ENCODE assay signal across 25 mouse cellular contexts in genomic region chr11:25124458-25124857, GRCm38 (mm10).
A peak's percentile ranks its signal among the peaks of the same experiment; 100 is the strongest.
DNase-seq lines count a peak whose midpoint lies in the region; ATAC-seq and TF ChIP-seq lines count a peak whose summit lies in the region.
"Had no signal": no experiment of that assay in that cellular context is flagged by ENCODE, and none has a peak within 500 bp of the region (broad histone marks: within the 10 kb centered on the region; RNA-seq: fewer than 3 reads in every experiment).

No protein-coding gene starts in this region.

- TF ChIP-seq EP300 in lung, postnatal 0 days (IDR thresholded peaks at IDR 0.05): no peak

- no peak for TF ChIP-seq CTCF in kidney, postnatal 0 days (IDR thresholded peaks at IDR 0.05; ENCODE audit: low read depth)
- no peak for TF ChIP-seq CTCF in lung, embryonic 14.5 days (IDR thresholded peaks at IDR 0.05; ENCODE audit: low read depth)
- TF ChIP-seq CTCF in lung, postnatal 0 days (IDR thresholded peaks at IDR 0.05): no peak

- 34% methylated on average over 2 of the region's 2 CpGs for WGBS in embryonic facial prominence, embryonic 14.5 days
- 69% methylated on average over 2 of the region's 2 CpGs for WGBS in embryonic facial prominence, embryonic 10.5 days
- 40% methylated on average over 2 of the region's 2 CpGs for WGBS in kidney, postnatal 0 days
- WGBS in lung, embryonic 14.5 days: 21% methylated on average over 2 of the region's 2 CpGs
- 31% methylated on average over 2 of the region's 2 CpGs for WGBS in lung, postnatal 0 days
- 60% methylated on average over 2 of the region's 2 CpGs for WGBS in forebrain, embryonic 13.5 days

- no peak for ATAC-seq in embryonic facial prominence, embryonic 14.5 days (ENCODE audit: low read depth)
- no peak for ATAC-seq in kidney, postnatal 0 days (replicated peaks; ENCODE audit: low FRiP score, low read depth)
- peak; percentile 62 for ATAC-seq in lung, embryonic 14.5 days (ENCODE audit: insufficient read depth)
- no peak for ATAC-seq in lung, postnatal 0 days
- ATAC-seq in forebrain, embryonic 13.5 days: no peak
- ATAC-seq: activated CD4-positive, CD25-positive, alpha-beta regulatory T cell, adult 4 months; forebrain, embryonic 15.5 days; inflammation-experienced regulatory T-cells, adult 6 months; liver, embryonic 12.5 days; liver, postnatal 0 days; midbrain, embryonic 13.5 days had no signal

- no peaks in the 10 kb centered on the region for H3K27me3 ChIP-seq in embryonic facial prominence, embryonic 14.5 days (replicated peaks; ENCODE audit: control insufficient read depth, insufficient read depth, low read length)
- H3K27me3 ChIP-seq in embryonic facial prominence, embryonic 10.5 days (replicated peaks; ENCODE audit: low read depth, poor library complexity, severe bottlenecking): no peaks in the 10 kb centered on the region
- H3K27me3 ChIP-seq in kidney, postnatal 0 days (ENCODE audit: insufficient read depth, low read length): no peaks in the 10 kb centered on the region
- H3K27me3 ChIP-seq in lung, embryonic 14.5 days (ENCODE audit: insufficient read depth, low read length): no peaks in the 10 kb centered on the region
- H3K27me3 ChIP-seq in lung, postnatal 0 days (replicated peaks; ENCODE audit: insufficient read depth, low read length): no peaks in the 10 kb centered on the region
- H3K27me3 ChIP-seq in forebrain, embryonic 13.5 days: no peaks in the 10 kb centered on the region
- H3K27me3 ChIP-seq: CH12.LX; forebrain, embryonic 15.5 days; heart, embryonic 12.5 days; hindbrain, embryonic 15.5 days; limb, embryonic 12.5 days; liver, embryonic 12.5 days; midbrain, embryonic 13.5 days; neural tube, embryonic 13.5 days had no signal

- H3K4me2 ChIP-seq in embryonic facial prominence, embryonic 14.5 days (ENCODE audit: low read depth, low read length): no peak overlapping the region
- H3K4me2 ChIP-seq in kidney, postnatal 0 days (ENCODE audit: low read length): no peak overlapping the region
- no peak overlapping the region for H3K4me2 ChIP-seq in lung, embryonic 14.5 days
- H3K4me2 ChIP-seq in lung, postnatal 0 days (replicated peaks; ENCODE audit: low read depth, low read length): no peak overlapping the region
- no peak overlapping the region for H3K4me2 ChIP-seq in forebrain, embryonic 13.5 days
- H3K4me2 ChIP-seq: forebrain, embryonic 15.5 days; heart, embryonic 12.5 days; hindbrain, embryonic 15.5 days; limb, embryonic 12.5 days; liver, embryonic 12.5 days; midbrain, embryonic 13.5 days; neural tube, embryonic 13.5 days had no signal

- H3K36me3 ChIP-seq in embryonic facial prominence, embryonic 14.5 days (ENCODE audit: control insufficient read depth, insufficient read depth, low read length): no peaks in the 10 kb centered on the region
- no peaks in the 10 kb centered on the region for H3K36me3 ChIP-seq in embryonic facial prominence, embryonic 10.5 days (replicated peaks)
- no peaks in the 10 kb centered on the region for H3K36me3 ChIP-seq in kidney, postnatal 0 days (ENCODE audit: insufficient read depth, low read length)
- no peaks in the 10 kb centered on the region for H3K36me3 ChIP-seq in lung, embryonic 14.5 days (ENCODE audit: insufficient read depth)
- no peaks in the 10 kb centered on the region for H3K36me3 ChIP-seq in lung, postnatal 0 days (ENCODE audit: insufficient read depth, low read length)
- H3K36me3 ChIP-seq in forebrain, embryonic 13.5 days (ENCODE audit: poor library complexity, severe bottlenecking): no peaks in the 10 kb centered on the region
- H3K36me3 ChIP-seq: forebrain, embryonic 15.5 days; heart, embryonic 12.5 days; hindbrain, embryonic 15.5 days; limb, embryonic 12.5 days; liver, embryonic 12.5 days; midbrain, embryonic 13.5 days; neural tube, embryonic 13.5 days had no signal

- H3K4me1 ChIP-seq in embryonic facial prominence, embryonic 14.5 days (ENCODE audit: control insufficient read depth, insufficient read depth, low read length): no peaks in the 10 kb centered on the region
- peaks cover 8% of the 10 kb centered on the region for H3K4me1 ChIP-seq in embryonic facial prominence, embryonic 10.5 days
- no peaks in the 10 kb centered on the region for H3K4me1 ChIP-seq in kidney, postnatal 0 days (replicated peaks; ENCODE audit: insufficient read depth, low read length)
- no peaks in the 10 kb centered on the region for H3K4me1 ChIP-seq in lung, embryonic 14.5 days (ENCODE audit: insufficient read depth)
- H3K4me1 ChIP-seq in lung, postnatal 0 days (ENCODE audit: insufficient read depth, low read depth, low read length): no peaks in the 10 kb centered on the region
- no peaks in the 10 kb centered on the region for H3K4me1 ChIP-seq in forebrain, embryonic 13.5 days
- H3K4me1 ChIP-seq: forebrain, embryonic 15.5 days; hindbrain, embryonic 15.5 days; limb, embryonic 12.5 days; liver, embryonic 12.5 days; midbrain, embryonic 13.5 days; neural tube, embryonic 13.5 days had no signal

- DNase-seq in embryonic facial prominence, embryonic 14.5 days (ENCODE audit: low spot score): peak; percentile 23
- DNase-seq in embryonic facial prominence, embryonic 10.5 days (ENCODE audit: low spot score): no peak
- DNase-seq in kidney, postnatal 0 days (ENCODE audit: low spot score): peak; percentile 28
- DNase-seq in kidney, adult 11 months: no peak
- DNase-seq in lung, embryonic 14.5 days: peak; percentile 41
- no peak for DNase-seq in lung, postnatal 0 days (ENCODE audit: low spot score)
- DNase-seq: adrenal gland, adult 2 months; cerebellum, adult 8-10 months; cerebellum, postnatal 25 days; heart, adult 2 months; liver, postnatal 0 days; lung, postnatal 10 days; right cerebral cortex, postnatal 4 days had no signal

- H3K9me3 ChIP-seq in embryonic facial prominence, embryonic 14.5 days (ENCODE audit: control insufficient read depth, low read length): no peaks in the 10 kb centered on the region
- H3K9me3 ChIP-seq in embryonic facial prominence, embryonic 10.5 days: no peaks in the 10 kb centered on the region
- no peaks in the 10 kb centered on the region for H3K9me3 ChIP-seq in kidney, postnatal 0 days (replicated peaks; ENCODE audit: low read length)
- H3K9me3 ChIP-seq in lung, embryonic 14.5 days (ENCODE audit: low read depth, low read length): no peaks in the 10 kb centered on the region
- H3K9me3 ChIP-seq in lung, postnatal 0 days (ENCODE audit: low read length): no peaks in the 10 kb centered on the region
- no peaks in the 10 kb centered on the region for H3K9me3 ChIP-seq in forebrain, embryonic 13.5 days (replicated peaks)
- H3K9me3 ChIP-seq: forebrain, embryonic 15.5 days; heart, embryonic 12.5 days; hindbrain, embryonic 15.5 days; limb, embryonic 12.5 days; liver, embryonic 12.5 days; midbrain, embryonic 13.5 days; neural tube, embryonic 13.5 days had no signal

- H3K9ac ChIP-seq in embryonic facial prominence, embryonic 14.5 days (ENCODE audit: low read depth, low read length): no peak overlapping the region
- no peak overlapping the region for H3K9ac ChIP-seq in kidney, postnatal 0 days (ENCODE audit: low read depth, low read length)
- no peak overlapping the region for H3K9ac ChIP-seq in lung, embryonic 14.5 days
- no peak overlapping the region for H3K9ac ChIP-seq in lung, postnatal 0 days (replicated peaks; ENCODE audit: low read depth)
- H3K9ac ChIP-seq in forebrain, embryonic 13.5 days: no peak overlapping the region
- H3K9ac ChIP-seq: forebrain, embryonic 15.5 days; heart, embryonic 12.5 days; hindbrain, embryonic 15.5 days; limb, embryonic 12.5 days; liver, embryonic 12.5 days; liver, postnatal 0 days; midbrain, embryonic 13.5 days; neural tube, embryonic 13.5 days had no signal

- no peak overlapping the region for H3K27ac ChIP-seq in embryonic facial prominence, embryonic 14.5 days (replicated peaks; ENCODE audit: low read depth, low read length)
- no peak overlapping the region for H3K27ac ChIP-seq in embryonic facial prominence, embryonic 10.5 days (replicated peaks)
- no peak overlapping the region for H3K27ac ChIP-seq in kidney, postnatal 0 days
- H3K27ac ChIP-seq in lung, embryonic 14.5 days (ENCODE audit: low read depth): no peak overlapping the region
- no peak overlapping the region for H3K27ac ChIP-seq in lung, postnatal 0 days (ENCODE audit: low read length)
- no peak overlapping the region for H3K27ac ChIP-seq in forebrain, embryonic 13.5 days
- H3K27ac ChIP-seq: forebrain, embryonic 15.5 days; heart, adult 2 months; hindbrain, embryonic 15.5 days; limb, embryonic 12.5 days; liver, embryonic 12.5 days; macrophage; midbrain, embryonic 13.5 days; neural tube, embryonic 13.5 days had no signal

- H3K4me3 ChIP-seq in embryonic facial prominence, embryonic 14.5 days (ENCODE audit: low read depth, low read length): no peak overlapping the region
- H3K4me3 ChIP-seq in embryonic facial prominence, embryonic 10.5 days: no peak overlapping the region
- H3K4me3 ChIP-seq in kidney, postnatal 0 days (replicated peaks; ENCODE audit: low read depth, low read length): no peak overlapping the region
- H3K4me3 ChIP-seq in lung, embryonic 14.5 days (ENCODE audit: low read depth, low read length): no peak overlapping the region
- no peak overlapping the region for H3K4me3 ChIP-seq in lung, postnatal 0 days (ENCODE audit: low read depth, low read length)
- H3K4me3 ChIP-seq in forebrain, embryonic 13.5 days: no peak overlapping the region
- H3K4me3 ChIP-seq: forebrain, embryonic 15.5 days; heart, adult 2 months; heart, embryonic 12.5 days; hindbrain, embryonic 15.5 days; limb, embryonic 12.5 days; liver, embryonic 12.5 days; midbrain, embryonic 13.5 days; neural tube, embryonic 13.5 days had no signal

Comparison
In these comparisons a context has a peak if more than half of its experiments do, and no peak if none do; other contexts are left out.
1. DNase-seq: peak in embryonic facial prominence, embryonic 14.5 days (single experiment), kidney, postnatal 0 days (single experiment) and lung, embryonic 14.5 days (single experiment); none in embryonic facial prominence, embryonic 10.5 days (single experiment), kidney, adult 11 months (single experiment) and lung, postnatal 0 days (single experiment).